Mouse (Mus musculus) hindbrain, embryonic 13.5 days (tissue): Measurements from ENCODE around the gene Bco2. TPM values are rescaled to one million over a fixed set of nuclear protein-coding genes. Genes with fewer than 3 reads are reported as not detected.

Experiments
- ATAC-seq: fragments of 200-750 bp; cut with Nextera tagmentation; 2 replicates; pipeline ENCODE4 v1.8.0; 2017; ENCODE audit warnings: moderate TSS enrichment; ENCODE audit not compliant: low FRiP score
- H3K27ac ChIP-seq: fragments of 300-500 bp; sonication (generic); 2 replicates; pipeline ENCODE4 v1.5.1; 2015; ENCODE audit warnings: inconsistent platforms, mild to moderate bottlenecking, moderate library complexity
- H3K27me3 ChIP-seq: fragments of 300-500 bp; sonication (generic); 2 replicates; pipeline ENCODE4 v1.6.1; 2015; ENCODE audit warnings: mild to moderate bottlenecking, inconsistent platforms
- H3K36me3 ChIP-seq: fragments of 300-500 bp; sonication (generic); 2 replicates; pipeline ENCODE4 v1.6.1; 2015; ENCODE audit warnings: mild to moderate bottlenecking, inconsistent platforms
- H3K4me1 ChIP-seq: fragments of 300-500 bp; sonication (generic); replicated peaks from 2 replicates; pipeline ENCODE4 v1.6.1; 2015; ENCODE audit warnings: inconsistent platforms
- H3K4me2 ChIP-seq: fragments of 300-500 bp; sonication (generic); 2 replicates; pipeline ENCODE4 v1.6.1; 2015; ENCODE audit warnings: inconsistent platforms, mild to moderate bottlenecking, moderate library complexity
- H3K4me3 ChIP-seq: fragments of 300-500 bp; sonication (generic); 2 replicates; pipeline ENCODE4 v1.5.1; 2015; ENCODE audit warnings: mild to moderate bottlenecking, inconsistent platforms
- H3K9ac ChIP-seq: fragments of 300-500 bp; sonication (generic); 2 replicates; pipeline ENCODE4 v1.6.1; 2015; ENCODE audit warnings: mild to moderate bottlenecking, inconsistent platforms
- H3K9me3 ChIP-seq: fragments of 300-500 bp; sonication (generic); 2 replicates; pipeline ENCODE4 v1.6.1; 2016; ENCODE audit warnings: inconsistent platforms
- WGBS: fragments of 180-500 bp; shearing (Covaris S2); methylation state at CpG from one replicate; pipeline ENCODE4 v1.1.7; 2015; 5-methylcytosine and 5-hydroxymethylcytosine counted together
- polyA plus RNA-seq: library from polyadenylated mRNA; unstranded; fragments of >200 nt; fragmentation: Nextera tagmentation; extraction: Ambion mirVana; gene quantifications from 2 replicates; pipeline ENCODE4 v1.2.1, GENCODE M21; 2015

Gene Bco2
- polyA plus RNA-seq, 1 experiment from 2014 or later, result 0.35 TPM

- Histone ChIP-seq H3K4me3 (no peak overlapping the region), H3K27ac (no peak overlapping the region), H3K9me3 (no peaks in the 10 kb centered on the region), H3K36me3 (no peaks in the 10 kb centered on the region), H3K4me1 (peaks cover 26% of the 10 kb centered on the region), H3K27me3 (no peaks in the 10 kb centered on the region), H3K4me2 (peak overlapping the region; percentile 54; the same call in 1 of the 2 replicates), H3K9ac (no peak overlapping the region)
- WGBS, result 84% methylated on average over 3 of the region's 3 CpGs
- ATAC-seq, result no peak
Observed at GRCm38 (mm10) chr9:50499781-50500180, 55.2 kb downstream of the Bco2 start.

GRCm38 (mm10) chr9:50498815-50499214 lies 56.2 kb downstream of the Bco2 start:
- H3K9ac ChIP-seq, result no peak overlapping the region
- H3K27ac ChIP-seq, result no peak overlapping the region
- no peak for ATAC-seq
- no peaks in the 10 kb centered on the region for H3K27me3 ChIP-seq
- H3K4me3 ChIP-seq, result no peak overlapping the region
- no peaks in the 10 kb centered on the region for H3K36me3 ChIP-seq
- WGBS, result 87% methylated on average over 16 of the region's 16 CpGs
- no peak overlapping the region for H3K4me2 ChIP-seq
- peaks cover 26% of the 10 kb centered on the region for H3K4me1 ChIP-seq
- H3K9me3 ChIP-seq, result no peaks in the 10 kb centered on the region

GRCm38 (mm10) chr9:50497536-50497935 lies 57.4 kb downstream of the Bco2 start:
- H3K4me1 ChIP-seq, result peaks cover 26% of the 10 kb centered on the region
- 86% methylated on average over 2 of the region's 2 CpGs for WGBS

GRCm38 (mm10) chr9:50497076-50497475 lies 57.9 kb downstream of the Bco2 start:
- Histone ChIP-seq H3K4me2 (no peak overlapping the region), H3K36me3 (no peaks in the 10 kb centered on the region), H3K4me1 (peaks cover 26% of the 10 kb centered on the region), H3K27ac (no peak overlapping the region), H3K9ac (no peak overlapping the region), H3K9me3 (no peaks in the 10 kb centered on the region), H3K4me3 (no peak overlapping the region), H3K27me3 (no peaks in the 10 kb centered on the region)
- ATAC-seq, result no peak
- 82% methylated on average over 6 of the region's 6 CpGs for WGBS

More at GRCm38 (mm10) chr9:50497536-50497935, 57.4 kb downstream of the Bco2 start:
- H3K9me3 ChIP-seq, result no peaks in the 10 kb centered on the region
- no peak overlapping the region for H3K9ac ChIP-seq
- no peaks in the 10 kb centered on the region for H3K36me3 ChIP-seq
- ATAC-seq, result no peak
- H3K27ac ChIP-seq, result no peak overlapping the region
- H3K4me2 ChIP-seq, result no peak overlapping the region
- H3K27me3 ChIP-seq, result no peaks in the 10 kb centered on the region
- no peak overlapping the region for H3K4me3 ChIP-seq

GRCm38 (mm10) chr9:50496546-50496945 lies 58.4 kb downstream of the Bco2 start:
- H3K9me3 ChIP-seq, result no peaks in the 10 kb centered on the region
- H3K27me3 ChIP-seq, result no peaks in the 10 kb centered on the region
- ATAC-seq, result no peak
- 0 out of 2 replicates have a peak overlapping the region, but pooled peaks have one; percentile 15 for H3K9ac ChIP-seq
- H3K36me3 ChIP-seq, result no peaks in the 10 kb centered on the region
- H3K4me1 ChIP-seq, result peaks cover 26% of the 10 kb centered on the region
- 23% methylated on average over 6 of the region's 6 CpGs for WGBS
- peak overlapping the region; percentile 1; the same call in 1 of the 2 replicates for H3K27ac ChIP-seq
- no peak overlapping the region for H3K4me3 ChIP-seq
- no peak overlapping the region for H3K4me2 ChIP-seq

- Histone ChIP-seq H3K4me3 (no peak overlapping the region), H3K27me3 (no peaks in the 10 kb centered on the region), H3K27ac (peak overlapping the region; percentile 1; the same call in 1 of the 2 replicates), H3K9ac (peak overlapping the region; percentile 15; the same call in 1 of the 2 replicates), H3K36me3 (no peaks in the 10 kb centered on the region), H3K4me1 (peaks cover 26% of the 10 kb centered on the region), H3K4me2 (no peak overlapping the region), H3K9me3 (no peaks in the 10 kb centered on the region)
- ATAC-seq, result no peak
- WGBS, result 25% methylated on average over 6 of the region's 6 CpGs
Observed at GRCm38 (mm10) chr9:50496151-50496505, 58.9 kb downstream of the Bco2 start.

- H3K4me1 ChIP-seq, result peaks cover 25% of the 10 kb centered on the region
- WGBS, result 66% methylated on average over 10 of the region's 10 CpGs
- no peaks in the 10 kb centered on the region for H3K36me3 ChIP-seq
- ATAC-seq, result no peak
- H3K27ac ChIP-seq, result 0 out of 2 replicates have a peak overlapping the region, but pooled peaks have one; percentile 1
- H3K9me3 ChIP-seq, result no peaks in the 10 kb centered on the region
- peak overlapping the region; percentile 15; the same call in 1 of the 2 replicates for H3K9ac ChIP-seq
- H3K27me3 ChIP-seq, result no peaks in the 10 kb centered on the region
- no peak overlapping the region for H3K4me2 ChIP-seq
- no peak overlapping the region for H3K4me3 ChIP-seq
Observed at GRCm38 (mm10) chr9:50495405-50496150, 59.4 kb downstream of the Bco2 start.

GRCm38 (mm10) chr9:50494311-50494710 lies 60.7 kb downstream of the Bco2 start, which contains the start of gene Plet1:
Plet1 (plus strand) TSS chr9:50494525.
- WGBS, result 84% methylated on average over 6 of the region's 6 CpGs
- H3K36me3 ChIP-seq, result no peaks in the 10 kb centered on the region

GRCm38 (mm10) chr9:50493777-50494176 lies 61.2 kb downstream of the Bco2 start:
- Histone ChIP-seq H3K36me3 (no peaks in the 10 kb centered on the region), H3K9ac (no peak overlapping the region), H3K27ac (no peak overlapping the region), H3K4me3 (no peak overlapping the region), H3K4me2 (no peak overlapping the region), H3K4me1 (peaks cover 18% of the 10 kb centered on the region), H3K27me3 (no peaks in the 10 kb centered on the region), H3K9me3 (no peaks in the 10 kb centered on the region)
- ATAC-seq, result no peak
- WGBS, result 75% methylated on average over 2 of the region's 2 CpGs

More at GRCm38 (mm10) chr9:50494311-50494710, 60.7 kb downstream of the Bco2 start, which contains the start of gene Plet1:
- H3K27me3 ChIP-seq, result no peaks in the 10 kb centered on the region
- no peaks in the 10 kb centered on the region for H3K9me3 ChIP-seq
- no peak within 1 kb of the TSS for H3K27ac ChIP-seq
- ATAC-seq, result no peak
- H3K9ac ChIP-seq, result no peak within 1 kb of the TSS
- no peak within 1 kb of the TSS for H3K4me3 ChIP-seq
- H3K4me2 ChIP-seq, result no peak within 1 kb of the TSS
- H3K4me1 ChIP-seq, result peaks cover 18% of the 10 kb centered on the region

- no peak overlapping the region for H3K27ac ChIP-seq
- H3K4me3 ChIP-seq, result no peak overlapping the region
- WGBS, result 83% methylated on average over 2 of the region's 2 CpGs
- no peaks in the 10 kb centered on the region for H3K27me3 ChIP-seq
- no peak overlapping the region for H3K4me2 ChIP-seq
- no peaks in the 10 kb centered on the region for H3K9me3 ChIP-seq
- no peak for ATAC-seq
- H3K36me3 ChIP-seq, result no peaks in the 10 kb centered on the region
- H3K4me1 ChIP-seq, result peaks cover 13% of the 10 kb centered on the region
- no peak overlapping the region for H3K9ac ChIP-seq
Observed at GRCm38 (mm10) chr9:50491531-50492045, 63.4 kb downstream of the Bco2 start.

- Histone ChIP-seq H3K27me3 (no peaks in the 10 kb centered on the region), H3K9ac (no peak overlapping the region), H3K4me3 (no peak overlapping the region), H3K27ac (no peak overlapping the region), H3K9me3 (no peaks in the 10 kb centered on the region), H3K36me3 (no peaks in the 10 kb centered on the region), H3K4me1 (peaks cover 6% of the 10 kb centered on the region), H3K4me2 (no peak overlapping the region)
- no peak for ATAC-seq
Observed at GRCm38 (mm10) chr9:50490836-50491235, 64.1 kb downstream of the Bco2 start.

- H3K27me3 ChIP-seq, result no peaks in the 10 kb centered on the region
- no peak for ATAC-seq
- H3K4me3 ChIP-seq, result 0 out of 2 replicates have a peak overlapping the region, but pooled peaks have one; percentile 7
- peaks cover 7% of the 10 kb centered on the region for H3K4me1 ChIP-seq
- no peaks in the 10 kb centered on the region for H3K9me3 ChIP-seq
- peak overlapping the region; percentile 42 for H3K4me2 ChIP-seq
- H3K27ac ChIP-seq, result no peak overlapping the region
- WGBS, result 9% methylated on average over 10 of the region's 10 CpGs
- H3K36me3 ChIP-seq, result no peaks in the 10 kb centered on the region
- H3K9ac ChIP-seq, result no peak overlapping the region
Observed at GRCm38 (mm10) chr9:50485521-50485920, 69.5 kb downstream of the Bco2 start.
